Mouse (Mus musculus) liver, embryonic 13.5 days (tissue): ENCODE results near the gene Klhl12. TPM values are rescaled to one million over a fixed set of nuclear protein-coding genes. Genes with fewer than 3 reads are reported as not detected.
"Not testable (repeated sequence)": the region's sequence is repeated elsewhere in the genome, so short reads cannot be mapped to it uniquely, and the experiment has no call there.

ENCODE experiments used
- ATAC-seq: fragments of 200-750 bp; cut with Nextera tagmentation; 2 replicates; pipeline ENCODE4 v1.8.0; 2017; ENCODE audit warnings: low read depth, mild to moderate bottlenecking, moderate number of reproducible peaks, moderate library complexity
- DNase-seq: peaks from one replicate; pipeline ENCODE4 v3.0.0; 2022
- H3K27ac ChIP-seq: fragments of 300-500 bp; sonication (generic); 2 replicates; pipeline ENCODE4 v1.5.1; 2015; ENCODE audit warnings: moderate library complexity, mild to moderate bottlenecking, inconsistent platforms
- H3K27me3 ChIP-seq: fragments of 300-500 bp; sonication (generic); 2 replicates; pipeline ENCODE4 v1.6.1; 2015; ENCODE audit warnings: mild to moderate bottlenecking, inconsistent platforms
- H3K36me3 ChIP-seq: fragments of 300-500 bp; sonication (generic); 2 replicates; pipeline ENCODE4 v1.6.1; 2015; ENCODE audit warnings: mild to moderate bottlenecking, inconsistent platforms
- H3K4me1 ChIP-seq: fragments of 300-500 bp; sonication (generic); replicated peaks from 2 replicates; pipeline ENCODE4 v1.6.1; 2015; ENCODE audit warnings: inconsistent platforms
- H3K4me2 ChIP-seq: fragments of 300-500 bp; sonication (generic); 2 replicates; pipeline ENCODE4 v1.6.1; 2015; ENCODE audit warnings: inconsistent platforms, mild to moderate bottlenecking, moderate library complexity
- H3K4me3 ChIP-seq: fragments of 300-500 bp; sonication (generic); replicated peaks from 2 replicates; pipeline ENCODE4 v1.5.1; 2015; ENCODE audit warnings: mild to moderate bottlenecking, inconsistent platforms
- H3K9ac ChIP-seq: fragments of 300-500 bp; sonication (generic); 2 replicates; pipeline ENCODE4 v1.6.1; 2015; ENCODE audit warnings: mild to moderate bottlenecking, inconsistent platforms
- H3K9me3 ChIP-seq: fragments of 300-500 bp; sonication (generic); replicated peaks from 2 replicates; pipeline ENCODE4 v1.6.1; 2016; ENCODE audit warnings: inconsistent platforms
- WGBS: fragments of 180-500 bp; shearing (Covaris S2); methylation state at CpG from one replicate; pipeline ENCODE4 v1.1.7; 2015; ENCODE audit not compliant: insufficient replicate concordance; 5-methylcytosine and 5-hydroxymethylcytosine counted together
- polyA plus RNA-seq: library from polyadenylated mRNA; unstranded; fragments of >200 nt; fragmentation: Nextera tagmentation; extraction: Ambion mirVana; gene quantifications from 2 replicates; pipeline ENCODE4 v1.2.1, GENCODE M21; 2015

Gene Klhl12
- polyA plus RNA-seq, 1 experiment from 2014 or later = 34.7 TPM

DNA sequence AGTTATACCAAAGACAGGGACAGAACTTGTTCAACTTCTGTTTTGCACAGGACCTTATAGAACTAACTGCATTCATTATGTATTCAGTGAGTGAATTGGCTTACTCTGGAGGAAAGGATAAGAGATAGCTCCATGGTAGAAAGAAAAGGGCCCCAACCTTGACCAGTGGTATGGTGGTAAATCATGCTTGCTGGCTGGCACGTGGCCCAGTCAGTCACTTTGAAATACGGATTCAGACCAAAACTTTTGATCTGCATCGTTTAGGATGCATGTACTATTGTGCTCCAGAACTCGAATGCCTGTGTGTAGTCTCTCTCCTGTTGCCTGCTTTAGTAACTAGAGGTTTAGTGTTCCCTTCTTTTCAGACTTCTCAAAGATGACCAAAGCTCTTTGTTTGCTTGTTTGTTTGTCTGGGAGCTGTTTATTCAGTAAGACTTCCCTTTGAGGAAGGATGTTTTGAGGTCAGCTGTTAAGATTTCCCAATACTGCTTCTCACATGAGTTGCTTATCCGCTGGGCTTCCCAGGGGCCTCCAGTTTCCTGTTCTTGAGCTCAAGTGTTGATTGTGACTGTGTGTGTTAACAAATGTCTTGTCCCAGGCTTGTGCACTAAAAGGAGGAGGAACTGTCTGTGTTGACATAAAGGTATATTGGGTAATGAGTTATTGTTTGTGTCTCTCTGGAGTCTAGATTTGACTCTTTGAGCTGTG, 35.4 kb upstream of the Klhl12 start:
- Histone ChIP-seq H3K4me2 (peak overlapping the region; percentile 76), H3K27ac (peak overlapping the region; percentile 97), H3K4me3 (peak overlapping the region; percentile 89), H3K9me3 (no peaks in the 10 kb centered on the region), H3K4me1 (peaks cover 88% of the 10 kb centered on the region), H3K36me3 (peaks cover 33% of the 10 kb centered on the region), H3K9ac (peak overlapping the region; percentile 94), H3K27me3 (no peaks in the 10 kb centered on the region)
- WGBS = 15% methylated on average over 5 of the region's 5 CpGs
- ATAC-seq = no peak
- no peak for DNase-seq

DNA sequence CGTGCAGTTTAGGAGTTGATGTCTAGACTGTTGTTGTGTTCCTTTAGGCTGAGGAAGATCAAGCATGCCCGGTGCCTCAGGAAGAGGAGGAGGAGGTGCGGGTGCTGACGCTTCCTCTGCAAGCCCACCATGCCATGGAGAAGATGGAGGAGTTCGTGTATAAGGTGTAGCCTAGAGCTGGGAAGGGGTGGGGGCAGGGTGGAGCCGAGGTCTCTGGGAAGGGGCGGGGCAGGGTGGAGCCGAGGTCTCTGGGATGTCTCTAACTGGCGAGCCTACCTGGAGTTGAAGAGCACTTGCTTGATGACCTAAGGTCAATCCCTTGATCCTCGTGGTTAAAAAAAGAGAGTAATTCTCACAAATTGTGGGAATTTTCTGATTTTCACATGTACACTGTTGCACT, 31.4 kb upstream of the Klhl12 start:
- DNase-seq (peak; percentile 53), ATAC-seq (peak; percentile 74)
- no peaks in the 10 kb centered on the region for H3K27me3 ChIP-seq
- no peaks in the 10 kb centered on the region for H3K9me3 ChIP-seq
- H3K4me3 ChIP-seq = peak overlapping the region; percentile 25
- WGBS = 35% methylated on average over 10 of the region's 10 CpGs
- peak overlapping the region; percentile 58 for H3K4me2 ChIP-seq
- H3K36me3 ChIP-seq = peaks cover 63% of the 10 kb centered on the region
- peak overlapping the region; percentile 96 for H3K27ac ChIP-seq
- peak overlapping the region; percentile 59 for H3K9ac ChIP-seq
- H3K4me1 ChIP-seq = peaks cover 92% of the 10 kb centered on the region

DNA sequence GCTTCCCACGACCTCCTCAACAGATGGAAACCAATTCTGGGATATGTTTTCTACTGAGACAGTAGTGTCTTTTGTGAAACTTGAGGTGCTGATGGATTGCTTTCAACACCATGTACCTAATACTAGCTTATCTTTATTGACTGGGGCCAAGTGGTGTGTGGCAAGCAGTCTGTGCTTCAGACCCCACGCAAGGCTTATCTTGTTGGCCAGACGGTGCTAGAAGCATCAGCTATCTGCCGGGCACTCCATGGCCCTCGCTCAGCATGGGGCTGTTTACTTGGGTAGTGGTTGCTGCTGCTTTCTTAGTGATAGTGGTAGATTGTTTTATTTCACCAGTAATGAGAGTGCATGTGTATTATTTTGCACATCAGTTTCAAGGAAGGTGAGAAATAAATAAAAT, 29.0 kb upstream of the Klhl12 start:
- Histone ChIP-seq H3K9ac (peak overlapping the region; percentile 64), H3K27me3 (no peaks in the 10 kb centered on the region), H3K9me3 (no peaks in the 10 kb centered on the region), H3K36me3 (peaks cover 87% of the 10 kb centered on the region), H3K27ac (peak overlapping the region; percentile 96), H3K4me2 (peak overlapping the region; percentile 58), H3K4me1 (peaks cover 76% of the 10 kb centered on the region), H3K4me3 (peak overlapping the region; percentile 21; the same call in 1 of the 2 replicates)
- peak; percentile 93 for DNase-seq
- 9% methylated on average over 5 of the region's 5 CpGs for WGBS
- ATAC-seq = peak; percentile 99

DNA sequence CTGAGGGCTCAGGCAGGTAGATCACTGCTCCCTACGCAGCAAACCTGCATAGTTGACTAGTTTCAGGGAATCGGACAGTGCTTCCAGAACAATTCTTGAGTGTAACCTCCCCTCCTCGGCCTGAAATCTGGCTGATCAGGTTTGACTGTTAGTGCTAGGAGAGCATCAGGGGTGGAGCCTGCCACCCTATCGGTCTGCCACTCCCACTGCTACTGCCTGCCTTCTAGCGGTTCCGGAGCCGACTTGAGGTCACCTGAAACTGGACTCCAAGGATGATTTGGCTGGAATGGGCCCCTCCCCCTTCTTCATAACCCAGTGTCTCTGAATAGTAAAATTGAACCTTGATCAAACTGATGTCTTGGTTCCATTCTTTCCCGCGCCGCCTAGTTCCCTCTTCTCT, 22.3 kb upstream of the Klhl12 start:
- no peak overlapping the region for H3K4me3 ChIP-seq
- DNase-seq (no peak), ATAC-seq (no peak)
- no peaks in the 10 kb centered on the region for H3K9me3 ChIP-seq
- WGBS = 81% methylated on average over 10 of the region's 10 CpGs
- no peak overlapping the region for H3K9ac ChIP-seq
- no peaks in the 10 kb centered on the region for H3K27me3 ChIP-seq
- no peak overlapping the region for H3K4me2 ChIP-seq
- H3K4me1 ChIP-seq = peaks cover 45% of the 10 kb centered on the region
- peaks cover 63% of the 10 kb centered on the region for H3K36me3 ChIP-seq
- no peak overlapping the region for H3K27ac ChIP-seq

DNA sequence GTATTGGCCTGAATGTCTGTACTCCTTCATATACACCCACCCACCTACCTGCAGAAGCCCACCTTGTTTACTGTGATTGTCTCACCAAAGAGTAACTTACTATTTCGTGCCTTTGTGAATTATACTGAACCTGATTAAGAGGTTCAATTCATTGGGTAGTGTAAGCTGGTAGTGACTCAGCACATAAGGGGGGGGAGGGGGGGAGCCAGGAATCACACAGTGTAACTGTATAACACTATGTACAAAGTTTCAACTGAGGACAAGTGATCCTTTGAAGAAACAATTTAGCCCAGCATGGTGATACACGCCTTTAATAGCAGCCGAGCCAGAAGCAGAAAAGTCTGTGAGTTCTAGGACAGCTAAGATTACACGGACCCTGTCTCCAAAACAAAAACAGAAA, 21.9 kb upstream of the Klhl12 start:
- H3K9me3 ChIP-seq = no peaks in the 10 kb centered on the region
- no peak overlapping the region for H3K27ac ChIP-seq
- WGBS = 87% methylated on average over 4 of the region's 4 CpGs
- DNase-seq (no peak), ATAC-seq (no peak)
- no peak overlapping the region for H3K4me2 ChIP-seq
- H3K27me3 ChIP-seq = no peaks in the 10 kb centered on the region
- no peak overlapping the region for H3K9ac ChIP-seq
- H3K36me3 ChIP-seq = peaks cover 58% of the 10 kb centered on the region
- peaks cover 41% of the 10 kb centered on the region for H3K4me1 ChIP-seq
- no peak overlapping the region for H3K4me3 ChIP-seq

DNA sequence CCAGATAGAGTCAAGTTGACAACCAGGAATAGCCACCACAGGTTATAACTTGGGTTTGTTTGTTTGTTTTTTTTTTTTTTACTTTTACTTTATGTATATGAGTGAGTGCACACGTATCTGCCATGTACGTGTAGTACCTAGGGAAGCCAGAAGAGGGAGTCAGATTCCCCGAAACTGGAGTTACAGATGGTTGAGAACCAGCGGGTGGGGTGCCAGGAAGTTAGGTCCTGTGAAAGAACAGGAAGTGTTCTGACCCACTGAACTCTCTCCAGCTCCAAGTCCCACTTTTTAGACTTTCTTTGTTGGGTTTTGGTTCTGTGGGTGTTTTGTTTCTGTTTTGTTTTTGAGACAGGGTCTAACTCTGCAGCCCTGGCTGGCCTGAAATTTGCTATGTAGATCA, 19.9 kb upstream of the Klhl12 start:
- Histone ChIP-seq H3K4me1 (peaks cover 34% of the 10 kb centered on the region), H3K9me3 (no peaks in the 10 kb centered on the region), H3K4me3 (no peak overlapping the region), H3K9ac (no peak overlapping the region), H3K27me3 (no peaks in the 10 kb centered on the region), H3K36me3 (peaks cover 38% of the 10 kb centered on the region), H3K4me2 (0 out of 2 replicates have a peak overlapping the region, but pooled peaks have one; percentile 18), H3K27ac (no peak overlapping the region; the same call in 1 of the 2 replicates)
- ATAC-seq (peak; percentile 56), DNase-seq (peak; percentile 54)
- 15% methylated on average over 4 of the region's 4 CpGs for WGBS

DNA sequence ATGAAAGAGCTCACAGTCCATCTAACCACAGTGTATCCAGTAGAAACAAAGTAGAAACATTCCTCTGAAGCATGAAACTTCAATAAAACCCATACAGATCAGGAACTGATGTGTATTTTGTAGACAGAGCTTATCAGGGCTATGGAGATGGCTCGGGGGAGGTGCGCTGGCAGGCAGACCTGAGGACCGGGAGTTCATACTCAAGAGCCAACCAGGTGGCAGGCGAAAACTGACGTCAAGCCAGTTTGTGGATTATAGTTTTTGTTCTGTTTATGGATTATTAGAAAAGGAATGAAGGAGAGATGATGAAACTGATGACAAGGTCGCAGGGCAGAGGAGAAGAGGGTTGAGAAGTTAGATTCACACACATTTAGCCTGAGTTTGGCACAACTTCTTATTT, 14.9 kb upstream of the Klhl12 start:
- no peak overlapping the region for H3K9ac ChIP-seq
- H3K27me3 ChIP-seq = no peaks in the 10 kb centered on the region
- no peaks in the 10 kb centered on the region for H3K36me3 ChIP-seq
- DNase-seq = no peak
- H3K9me3 ChIP-seq = no peaks in the 10 kb centered on the region
- H3K27ac ChIP-seq = no peak overlapping the region
- H3K4me1 ChIP-seq = peaks cover 28% of the 10 kb centered on the region; the same call in 1 of the 2 replicates
- no peak overlapping the region for H3K4me2 ChIP-seq
- no peak overlapping the region for H3K4me3 ChIP-seq
- 70% methylated on average over 6 of the region's 6 CpGs for WGBS
- ATAC-seq = no peak

DNA sequence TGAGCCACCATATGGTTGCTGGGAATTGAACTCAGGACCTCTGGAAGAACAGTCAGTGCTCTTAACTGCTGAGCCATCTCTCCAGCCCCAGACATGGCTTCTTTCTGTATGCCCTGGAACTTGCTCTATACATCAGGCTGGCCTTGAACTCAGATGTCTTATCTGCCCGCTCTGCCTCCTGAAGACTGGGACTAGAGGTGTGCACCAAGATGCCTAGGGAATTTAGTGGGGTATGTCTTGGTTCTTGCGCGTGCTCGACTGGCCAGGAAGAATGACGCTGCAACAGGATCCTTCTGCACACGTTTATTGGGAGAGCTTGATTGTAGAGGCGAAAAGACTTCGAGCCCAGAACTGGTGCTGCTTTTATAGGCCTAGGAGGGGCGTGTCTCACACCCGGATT, 13.6 kb upstream of the Klhl12 start:
- not testable (repeated sequence) for H3K9me3 ChIP-seq, H3K9ac ChIP-seq, H3K27ac ChIP-seq, DNase-seq, H3K27me3 ChIP-seq, H3K4me2 ChIP-seq, H3K4me3 ChIP-seq, ATAC-seq, H3K36me3 ChIP-seq
- H3K4me1 ChIP-seq = peaks cover 25% of the 10 kb centered on the region; the same call in 1 of the 2 replicates
- WGBS = 90% methylated on average over 8 of the region's 10 CpGs

DNA sequence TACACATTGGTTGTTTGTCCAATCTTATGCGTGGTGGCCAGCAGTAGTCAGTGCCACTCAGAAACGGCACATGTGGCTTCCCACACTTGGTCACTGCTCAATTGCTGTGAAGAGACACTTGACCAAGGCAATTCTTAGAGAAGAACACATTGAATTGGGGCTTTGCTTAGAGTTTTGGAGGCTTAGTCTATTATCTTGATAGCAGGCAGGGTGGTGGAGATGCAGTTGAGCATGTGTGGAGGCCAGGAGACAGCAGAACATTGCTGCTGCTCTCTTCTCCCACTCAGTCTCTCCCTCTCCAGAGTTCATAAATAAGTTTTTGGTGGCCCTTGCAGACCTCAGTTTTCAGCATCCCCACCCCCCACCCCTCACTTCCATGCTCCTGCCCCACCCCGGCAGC, 12.9 kb upstream of the Klhl12 start:
- Histone ChIP-seq H3K36me3 (no peaks in the 10 kb centered on the region), H3K9me3 (no peaks in the 10 kb centered on the region), H3K4me2 (no peak overlapping the region), H3K4me3 (no peak overlapping the region), H3K4me1 (peaks cover 25% of the 10 kb centered on the region; the same call in 1 of the 2 replicates), H3K27ac (0 out of 2 replicates have a peak overlapping the region, but pooled peaks have one; percentile 9), H3K27me3 (no peaks in the 10 kb centered on the region), H3K9ac (no peak overlapping the region)
- peak; percentile 47; the same call in 1 of the 2 replicates for ATAC-seq
- 88% methylated on average over 3 of the region's 3 CpGs for WGBS
- no peak for DNase-seq

DNA sequence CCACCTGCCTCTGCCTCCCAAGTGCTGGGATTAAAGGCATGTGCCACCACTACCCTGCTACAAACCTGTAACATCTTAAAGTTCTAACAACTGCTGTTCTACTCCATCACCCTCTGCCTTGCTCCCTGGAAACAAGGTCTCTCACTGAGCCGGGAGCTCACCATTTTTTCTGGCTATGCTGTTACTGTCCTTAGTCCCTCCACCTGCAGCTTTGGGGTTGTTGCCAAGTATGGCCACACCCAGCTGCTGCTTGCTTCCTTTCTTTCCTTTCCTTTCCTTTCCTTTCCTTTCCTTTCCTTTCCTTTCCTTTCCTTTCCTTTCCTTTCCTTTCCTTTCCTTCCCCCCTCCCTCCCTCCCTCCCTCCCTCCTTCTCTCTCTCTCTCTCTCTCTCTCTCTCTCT, 12.0 kb upstream of the Klhl12 start:
- H3K9ac ChIP-seq, H3K4me3 ChIP-seq, H3K9me3 ChIP-seq, ATAC-seq, H3K27me3 ChIP-seq, DNase-seq, H3K27ac ChIP-seq, H3K4me2 ChIP-seq, H3K36me3 ChIP-seq: not testable (repeated sequence)
- H3K4me1 ChIP-seq = peaks cover 25% of the 10 kb centered on the region; the same call in 1 of the 2 replicates
- WGBS = 54% methylated on average over 1 of the region's 1 CpGs

DNA sequence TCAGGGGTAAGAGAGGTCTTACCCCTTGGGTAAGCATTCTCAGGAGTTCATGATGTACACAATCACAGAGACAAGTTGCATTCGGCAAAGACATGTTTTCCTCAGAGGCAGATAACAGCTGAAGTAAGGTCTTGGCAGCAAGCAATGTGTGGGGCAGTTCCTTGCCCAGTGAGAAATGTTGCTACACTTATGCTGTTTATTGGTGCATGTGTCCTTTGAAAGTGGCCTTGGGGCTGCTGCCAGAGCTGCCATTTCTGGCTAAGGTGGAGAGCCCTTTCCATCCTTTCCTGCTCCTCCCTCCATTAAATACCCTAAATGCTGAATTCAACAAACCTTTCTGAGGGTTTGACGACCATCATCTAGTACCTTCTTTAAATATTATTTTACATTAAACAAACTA, 9.9 kb upstream of the Klhl12 start:
- H3K4me1 ChIP-seq = peaks cover 22% of the 10 kb centered on the region; the same call in 1 of the 2 replicates
- H3K27me3 ChIP-seq = no peaks in the 10 kb centered on the region
- ATAC-seq (no peak), DNase-seq (no peak)
- H3K27ac ChIP-seq = no peak overlapping the region
- WGBS = 68% methylated on average over 2 of the region's 2 CpGs
- H3K36me3 ChIP-seq = no peaks in the 10 kb centered on the region
- no peak overlapping the region for H3K4me3 ChIP-seq
- no peak overlapping the region for H3K4me2 ChIP-seq
- H3K9ac ChIP-seq = no peak overlapping the region
- no peaks in the 10 kb centered on the region for H3K9me3 ChIP-seq

DNA sequence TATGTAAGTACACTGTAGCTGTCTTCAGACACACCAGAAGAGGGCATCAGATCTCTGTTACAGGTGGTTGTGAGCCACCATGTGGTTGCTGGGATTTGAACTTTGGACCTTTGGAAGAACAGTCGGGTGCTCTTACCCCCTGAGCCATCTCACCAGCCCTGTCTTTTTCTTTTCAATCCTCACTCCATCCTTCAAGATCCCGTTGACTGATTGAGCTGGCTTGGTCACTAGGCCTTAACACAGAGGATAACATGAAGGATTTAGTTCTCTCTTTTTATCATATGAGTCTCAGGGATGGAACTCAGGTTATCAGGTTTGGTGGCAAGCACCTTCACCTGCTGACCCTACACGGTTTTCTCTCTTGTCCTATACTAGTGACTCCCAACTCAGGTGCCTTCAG, 6.8 kb upstream of the Klhl12 start:
- H3K9me3 ChIP-seq, ATAC-seq, H3K36me3 ChIP-seq, H3K4me2 ChIP-seq, H3K9ac ChIP-seq, H3K27ac ChIP-seq, H3K27me3 ChIP-seq, H3K4me1 ChIP-seq, H3K4me3 ChIP-seq, DNase-seq: not testable (repeated sequence)
- WGBS = 67% methylated on average over 3 of the region's 3 CpGs
